Mouse (Mus musculus): ENCODE data around the gene Apol6. TPM values are rescaled to one million over a fixed set of nuclear protein-coding genes. Genes with fewer than 3 reads are reported as not detected.

The Apol6 gene
- total and polyA plus RNA-seq, 3 experiments = not detected

DNA sequence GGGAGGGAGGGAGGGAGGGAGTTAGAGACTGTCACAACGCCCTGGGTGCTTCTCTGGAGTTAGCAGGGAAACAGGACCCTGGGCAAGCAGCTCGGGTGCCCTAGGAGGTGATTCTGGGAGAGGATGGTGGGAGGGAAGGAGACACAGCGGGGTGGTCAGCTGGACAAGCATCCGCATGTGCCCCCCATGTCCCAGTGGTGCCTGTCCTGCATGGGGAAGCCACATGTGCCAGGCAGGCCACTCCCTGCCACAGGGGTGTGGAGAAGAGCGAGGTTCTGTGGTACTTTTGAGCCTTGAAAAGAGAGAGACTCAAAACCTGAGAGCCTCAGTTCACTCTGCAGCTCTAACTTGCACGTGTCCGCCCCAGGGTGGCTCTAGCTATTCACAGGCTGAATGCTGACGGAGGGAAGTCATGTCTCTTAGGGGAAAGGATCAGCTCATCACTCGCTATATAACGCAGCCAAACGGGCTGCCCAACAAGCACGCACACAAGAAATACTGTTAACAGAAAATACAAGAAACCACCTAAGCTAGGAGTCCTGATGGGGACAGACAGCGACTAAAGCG lies 34.8 kb downstream of the Apol6 start:
- Histone ChIP-seq H3K27ac (ENCODE audit: control insufficient read depth, low read depth, low read length) (no peak overlapping the region), H3K4me1 (ENCODE audit: control insufficient read depth in 1 of 2, insufficient read depth in 2 of 2, low read length in 2 of 2) (no peaks in the 10 kb centered on the region), H3K27me3 (ENCODE audit: control insufficient read depth in 1 of 2, insufficient read depth in 2 of 2, low read length in 2 of 2) (no peaks in the 10 kb centered on the region), H3K4me3 (ENCODE audit: control insufficient read depth in 1 of 2, insufficient read depth in 1 of 2, low read depth in 2 of 2, low read length in 2 of 2) (no peak overlapping the region), H3K79me2 (ENCODE audit: control insufficient read depth, insufficient read depth, low read length, poor library complexity) (no peaks in the 10 kb centered on the region), H3K36me3 (ENCODE audit: control insufficient read depth in 1 of 2, insufficient read depth in 2 of 2, low read length in 2 of 2) (no peaks in the 10 kb centered on the region), H3K9me3 (replicated peaks; ENCODE audit: insufficient read depth, low read length) (no peaks in the 10 kb centered on the region), H3K9ac (ENCODE audit: control insufficient read depth, low read depth, low read length, poor library complexity, severe bottlenecking) (no peak overlapping the region)
- TF ChIP-seq NRF1 (IDR thresholded peaks at IDR 0.05; ENCODE audit: insufficient read depth, low read depth, low read length, poor library complexity, severe bottlenecking) (no peak), E2F4 (IDR thresholded peaks at IDR 0.05; ENCODE audit: borderline replicate concordance, low read depth, low read length) (no peak), RCOR1 (IDR thresholded peaks at IDR 0.05; ENCODE audit: low read depth, low read length) (no peak), ETS1 (IDR thresholded peaks at IDR 0.05; ENCODE audit: low read depth, low read length) (no peak), ZMIZ1 (IDR thresholded peaks at IDR 0.05; ENCODE audit: low read depth, low read length) (no peak), MEF2A (IDR thresholded peaks at IDR 0.05; ENCODE audit: extremely low read depth, insufficient replicate concordance, low read depth, low read length, poor library complexity, severe bottlenecking) (no peak), UBTF (IDR thresholded peaks at IDR 0.05; ENCODE audit: borderline replicate concordance, insufficient read depth, low read depth, low read length) (no peak), CHD2 (IDR thresholded peaks at IDR 0.05; ENCODE audit: low read length) (no peak), CHD1 (IDR thresholded peaks at IDR 0.05; ENCODE audit: low read depth, low read length) (no peak), NELFE (IDR thresholded peaks at IDR 0.05; ENCODE audit: low read depth, low read length) (no peak), POLR2AphosphoS2 (IDR thresholded peaks at IDR 0.05; ENCODE audit: low read length) (no peak), MAZ (IDR thresholded peaks at IDR 0.05; ENCODE audit: low read depth, low read length) (no peak), BHLHE40 (IDR thresholded peaks at IDR 0.05; ENCODE audit: borderline replicate concordance, low read depth, low read length) (no peak), SMC3 (IDR thresholded peaks at IDR 0.05; ENCODE audit: low read depth, low read length) (no peak), ZNF384 (IDR thresholded peaks at IDR 0.05; ENCODE audit: low read depth, low read length) (no peak), MAFK (IDR thresholded peaks at IDR 0.05; ENCODE audit: borderline replicate concordance, low read depth, low read length) (no peak)
- no peak for DNase-seq (ENCODE audit: low read depth, low spot score)

DNA sequence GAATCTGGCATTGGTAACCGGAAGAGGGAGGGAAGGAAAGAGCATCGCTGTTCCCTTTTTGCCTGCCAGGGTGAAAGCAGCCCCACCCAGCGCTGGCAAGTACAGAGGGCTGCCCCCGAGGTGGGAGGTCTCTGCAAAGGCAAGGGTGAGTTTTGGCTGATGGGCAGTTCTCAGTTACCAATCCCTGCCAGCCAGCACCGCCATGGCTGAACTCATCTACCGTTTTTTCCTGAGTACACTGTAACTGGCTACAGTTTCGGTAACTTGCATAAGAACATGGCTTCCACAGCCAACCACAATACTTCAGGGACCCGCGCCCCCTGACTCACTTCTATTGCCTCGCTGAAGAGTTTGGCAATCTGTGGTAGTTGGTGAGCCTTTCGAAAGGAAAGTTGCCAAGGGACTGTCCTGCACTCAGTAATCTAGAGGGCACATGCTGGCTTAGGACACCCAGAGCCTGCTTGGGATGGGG lies 35.4 kb downstream of the Apol6 start:
- DNase-seq (ENCODE audit: low read depth, low spot score) = no peak
- H3K79me2 ChIP-seq (ENCODE audit: control insufficient read depth, insufficient read depth, low read length, poor library complexity) = no peaks in the 10 kb centered on the region
- no peaks in the 10 kb centered on the region for H3K4me1 ChIP-seq (ENCODE audit: control insufficient read depth in 1 of 2, insufficient read depth in 2 of 2, low read length in 2 of 2)
- H3K27ac ChIP-seq (ENCODE audit: control insufficient read depth, low read depth, low read length) = no peak overlapping the region
- H3K9me3 ChIP-seq (replicated peaks; ENCODE audit: insufficient read depth, low read length) = no peaks in the 10 kb centered on the region
- H3K36me3 ChIP-seq (ENCODE audit: control insufficient read depth in 1 of 2, insufficient read depth in 2 of 2, low read length in 2 of 2) = no peaks in the 10 kb centered on the region
- TF ChIP-seq ZKSCAN1 (IDR thresholded peaks at IDR 0.05; ENCODE audit: low read depth, low read length) = no peak
- H3K9ac ChIP-seq (ENCODE audit: control insufficient read depth, low read depth, low read length, poor library complexity, severe bottlenecking) = no peak overlapping the region
- no peaks in the 10 kb centered on the region for H3K27me3 ChIP-seq (ENCODE audit: control insufficient read depth in 1 of 2, insufficient read depth in 2 of 2, low read length in 2 of 2)
- no peak overlapping the region for H3K4me3 ChIP-seq (ENCODE audit: control insufficient read depth in 1 of 2, insufficient read depth in 1 of 2, low read depth in 2 of 2, low read length in 2 of 2)

Data from MEL (cell line).